Mouse (Mus musculus) megakaryocyte, embryonic 14.5 days (primary cell): ENCODE results near the gene Cela3a.

Experiments
- FLI1 ChIP-seq: IDR thresholded peaks from 2 replicates; pipeline ENCODE4 v1.6.1; 2012; ENCODE audit warnings: low read length, inconsistent platforms, mixed read lengths
- GATA1 ChIP-seq: IDR thresholded peaks from 3 replicates; pipeline ENCODE4 v1.6.1; 2012; ENCODE audit warnings: mixed read lengths, low read length, inconsistent platforms, borderline replicate concordance

DNA sequence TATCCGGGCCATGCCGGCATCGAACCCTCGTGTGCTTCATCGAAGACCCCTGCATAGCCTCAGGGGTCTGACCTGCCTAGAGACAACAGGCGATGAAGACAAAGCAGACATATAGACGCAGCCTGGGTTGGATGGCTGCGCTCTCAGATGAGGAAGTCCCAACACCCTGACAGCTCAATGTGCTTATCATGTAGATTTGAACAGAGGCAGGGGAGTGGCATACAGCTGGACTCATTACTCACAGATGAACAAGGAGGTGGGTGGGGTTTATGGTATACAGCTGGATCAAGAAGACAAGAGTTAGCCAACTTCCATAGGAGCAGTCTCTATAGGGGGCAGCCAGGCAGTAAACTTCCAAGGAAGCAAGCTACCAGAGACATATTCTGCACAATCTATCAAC, 29.3 kb upstream of the Cela3a start:
- no peak for TF ChIP-seq GATA1
- no peak for TF ChIP-seq FLI1
